Mouse (Mus musculus) myocyte (in vitro differentiated cells): ENCODE data around the gene Tdrd3. TPM values are rescaled to one million over a fixed set of nuclear protein-coding genes. Genes with fewer than 3 reads are reported as not detected.

Source experiments
- H3K27me3 ChIP-seq: one replicate; pipeline ENCODE4 v1.6.1; 2011; ENCODE audit not compliant: control insufficient read depth, insufficient read depth, insufficient read length
- H3K36me3 ChIP-seq: one replicate; pipeline ENCODE4 v1.6.1; 2011; ENCODE audit not compliant: control insufficient read depth, insufficient read depth
- H3K4me2 ChIP-seq: one replicate; pipeline ENCODE4 v1.6.1; 2011; ENCODE audit warnings: low read depth, control low read depth
- H3K4me3 ChIP-seq: one replicate; pipeline ENCODE4 v1.5.1; 2011; ENCODE audit warnings: mild to moderate bottlenecking, control low read depth, moderate library complexity
- H3K79me2 ChIP-seq: one replicate; pipeline ENCODE4 v1.6.1; 2011; ENCODE audit not compliant: control insufficient read depth, insufficient read depth
- H3ac ChIP-seq: one replicate; pipeline ENCODE4 v1.6.1; 2011; ENCODE audit not compliant: control insufficient read depth, insufficient read length
- CEBPB ChIP-seq: IDR thresholded peaks from 2 replicates; pipeline ENCODE4 v1.6.1; 2011; ENCODE audit warnings: mild to moderate bottlenecking, moderate library complexity; ENCODE audit not compliant: poor library complexity, insufficient read depth, severe bottlenecking
- E2F4 ChIP-seq: IDR thresholded peaks from one replicate; pipeline ENCODE4 v1.6.1; 2011; ENCODE audit warnings: mild to moderate bottlenecking, control low read depth, moderate library complexity; ENCODE audit not compliant: insufficient read depth
- MAX ChIP-seq: IDR thresholded peaks from one replicate; pipeline ENCODE4 v1.6.1; 2011; ENCODE audit warnings: low read depth, mild to moderate bottlenecking, control low read depth
- MYOD1 ChIP-seq, 3 experiments: IDR thresholded peaks; one replicate each; pipeline ENCODE4 v1.6.1; 2011; ENCODE audit warnings: control low read depth in 2 of 3, low read depth in 2 of 3, mild to moderate bottlenecking in 2 of 3, moderate library complexity in 1 of 3; ENCODE audit not compliant: insufficient read length in 2 of 3, control insufficient read depth in 1 of 3
- MYOG ChIP-seq, 3 experiments: IDR thresholded peaks; one replicate each; pipeline ENCODE4 v1.6.1; 2011; ENCODE audit warnings: control low read depth in 2 of 3, low read depth in 2 of 3, mild to moderate bottlenecking in 2 of 3; ENCODE audit not compliant: insufficient read length in 2 of 3, control insufficient read depth in 1 of 3, insufficient read depth in 1 of 3
- POLR2A ChIP-seq: IDR thresholded peaks from one replicate; pipeline ENCODE4 v1.6.1; 2011; ENCODE audit warnings: low read depth, mild to moderate bottlenecking, control low read depth, moderate library complexity; ENCODE audit not compliant: insufficient read length
- POLR2AphosphoS2 ChIP-seq: IDR thresholded peaks from one replicate; pipeline ENCODE4 v1.6.1; 2011; ENCODE audit warnings: low read depth, control low read depth; ENCODE audit not compliant: insufficient read length
- REST ChIP-seq: IDR thresholded peaks from one replicate; pipeline ENCODE4 v1.6.1; 2011; ENCODE audit warnings: mild to moderate bottlenecking, control low read depth, moderate library complexity; ENCODE audit not compliant: insufficient read depth, insufficient read length
- SRF ChIP-seq: IDR thresholded peaks from one replicate; pipeline ENCODE4 v1.6.1; 2011; ENCODE audit warnings: low read depth; ENCODE audit not compliant: control insufficient read depth, insufficient read length
- TCF12 ChIP-seq: IDR thresholded peaks from one replicate; pipeline ENCODE4 v1.6.1; 2011; ENCODE audit warnings: mild to moderate bottlenecking, control low read depth; ENCODE audit not compliant: poor library complexity, insufficient read depth, severe bottlenecking
- TCF3 ChIP-seq: IDR thresholded peaks from one replicate; pipeline ENCODE4 v1.6.1; 2011; ENCODE audit warnings: low read depth, control low read depth; ENCODE audit not compliant: insufficient read length
- USF1 ChIP-seq: IDR thresholded peaks from one replicate; pipeline ENCODE4 v1.6.1; 2011; ENCODE audit warnings: low read depth, mild to moderate bottlenecking, control low read depth, moderate library complexity
- polyA plus RNA-seq: library from polyadenylated mRNA; unstranded; fragments of >200 nt; fragmentation: generic; extraction: Trizol; gene quantifications from one replicate; pipeline ENCODE4 v1.2.1, GENCODE M21; 2012; ENCODE audit warnings: missing spikeins

Tdrd3 gene
- polyA plus RNA-seq, 1 experiment = 5.1 TPM

GRCm38 (mm10) chr14:87393096-87393495, 23.3 kb upstream of the Tdrd3 start:
- Histone ChIP-seq H3K4me2 (no peak overlapping the region), H3K27me3 (no peaks in the 10 kb centered on the region), H3K4me3 (no peak overlapping the region), H3K79me2 (no peaks in the 10 kb centered on the region), H3K36me3 (no peaks in the 10 kb centered on the region), H3ac (no peak overlapping the region)
- TF ChIP-seq MYOG (IDR thresholded peaks at IDR 0.05; ENCODE audit: control insufficient read depth in 1 of 3, insufficient read depth in 1 of 3, insufficient read length in 2 of 3, low read depth in 2 of 3) = no peak
- TF ChIP-seq TCF3 = no peak

- TF ChIP-seq TCF3 = no peak
- TF ChIP-seq REST = no peak
- no peak for TF ChIP-seq MYOD1 (IDR thresholded peaks at IDR 0.05; ENCODE audit: control insufficient read depth in 1 of 3, insufficient read length in 2 of 3, low read depth in 2 of 3)
- TF ChIP-seq SRF = no peak
- TF ChIP-seq USF1 = no peak
- no peak for TF ChIP-seq E2F4
- TF ChIP-seq POLR2A = no peak
- no peak for TF ChIP-seq MAX
- TF ChIP-seq CEBPB = no peak
- no peak for TF ChIP-seq TCF12
- no peak for TF ChIP-seq MYOG (IDR thresholded peaks at IDR 0.05; ENCODE audit: control insufficient read depth in 1 of 3, insufficient read depth in 1 of 3, insufficient read length in 2 of 3, low read depth in 2 of 3)
- no peak for TF ChIP-seq POLR2AphosphoS2
- no peaks in the 10 kb centered on the region for H3K79me2 ChIP-seq
- no peak overlapping the region for H3K4me3 ChIP-seq
- no peak overlapping the region for H3ac ChIP-seq
- H3K4me2 ChIP-seq = no peak overlapping the region
- H3K27me3 ChIP-seq = no peaks in the 10 kb centered on the region
- H3K36me3 ChIP-seq = no peaks in the 10 kb centered on the region
These were observed 19.8 kb upstream of the Tdrd3 start for GRCm38 (mm10) chr14:87396643-87397042.

GRCm38 (mm10) chr14:87415486-87415807, 992 bp upstream of the Tdrd3 start:
- TF ChIP-seq USF1 (no peak), POLR2A (no peak), MAX (no peak), REST (no peak), TCF3 (no peak), SRF (no peak), E2F4 (no peak)
- no peaks in the 10 kb centered on the region for H3K36me3 ChIP-seq
- H3K4me3 ChIP-seq = peak overlapping the region; percentile 48
- H3ac ChIP-seq = peak overlapping the region; percentile 99
- peaks cover 32% of the 10 kb centered on the region for H3K79me2 ChIP-seq
- H3K27me3 ChIP-seq = no peaks in the 10 kb centered on the region
- H3K4me2 ChIP-seq = peak overlapping the region; percentile 75

- H3K4me2 ChIP-seq = peak overlapping the region; percentile 80
- H3K27me3 ChIP-seq = no peaks in the 10 kb centered on the region
- H3K36me3 ChIP-seq = no peaks in the 10 kb centered on the region
- TF ChIP-seq TCF3 = no peak
- TF ChIP-seq POLR2A = no peak
- TF ChIP-seq MAX = no peak
- no peak for TF ChIP-seq TCF12
- TF ChIP-seq USF1 = no peak
- TF ChIP-seq MYOG (IDR thresholded peaks at IDR 0.05; ENCODE audit: control insufficient read depth in 1 of 3, insufficient read depth in 1 of 3, insufficient read length in 2 of 3, low read depth in 2 of 3) = no peak
- no peak for TF ChIP-seq REST
- no peak for TF ChIP-seq CEBPB
- no peak for TF ChIP-seq MYOD1 (IDR thresholded peaks at IDR 0.05; ENCODE audit: control insufficient read depth in 1 of 3, insufficient read length in 2 of 3, low read depth in 2 of 3)
- TF ChIP-seq E2F4 = no peak
- TF ChIP-seq SRF = no peak
- TF ChIP-seq POLR2AphosphoS2 = no peak
- peak overlapping the region; percentile 48 for H3K4me3 ChIP-seq
- peak overlapping the region; percentile 99 for H3ac ChIP-seq
- H3K79me2 ChIP-seq = peaks cover 48% of the 10 kb centered on the region
These were observed 584 bp downstream of the Tdrd3 start for GRCm38 (mm10) chr14:87416755-87417690.

GRCm38 (mm10) chr14:87417691-87418070, 1.2 kb downstream of the Tdrd3 start:
- Histone ChIP-seq H3K27me3 (no peaks in the 10 kb centered on the region), H3K79me2 (peaks cover 54% of the 10 kb centered on the region), H3K4me2 (peak overlapping the region; percentile 80), H3K4me3 (peak overlapping the region; percentile 48), H3ac (peak overlapping the region; percentile 99), H3K36me3 (no peaks in the 10 kb centered on the region)
- TF ChIP-seq SRF (no peak), REST (no peak), E2F4 (no peak), POLR2AphosphoS2 (no peak), POLR2A (no peak), MYOD1 (IDR thresholded peaks at IDR 0.05; ENCODE audit: control insufficient read depth in 1 of 3, insufficient read length in 2 of 3, low read depth in 2 of 3) (no peak), TCF12 (no peak), MAX (no peak), MYOG (IDR thresholded peaks at IDR 0.05; ENCODE audit: control insufficient read depth in 1 of 3, insufficient read depth in 1 of 3, insufficient read length in 2 of 3, low read depth in 2 of 3) (no peak), CEBPB (no peak), USF1 (no peak), TCF3 (no peak)
